In genomic region chrX:103484050-103484449, GRCm38 (mm10) we compare ENCODE assay signal across 8 mouse cellular contexts.
DNase-seq lines count a peak whose midpoint lies in the region; ATAC-seq and TF ChIP-seq lines count a peak whose summit lies in the region.

No protein-coding gene starts in this region.

- no peaks in the 10 kb centered on the region for H3K4me1 ChIP-seq in heart, postnatal 0 days (ENCODE audit: control insufficient read depth, insufficient read depth)

- TF ChIP-seq EP300 in heart, postnatal 0 days (IDR thresholded peaks at IDR 0.05; ENCODE audit: low read depth) = no peak

- H3K27ac ChIP-seq in heart, postnatal 0 days (ENCODE audit: low read depth) = no peak overlapping the region

- no peak for ATAC-seq in cerebellum, adult (ENCODE audit: insufficient number of reproducible peaks, low FRiP score, low TSS enrichment)
- peak; percentile 66 for ATAC-seq in CD4-positive, CD25-positive, alpha-beta regulatory T cell, adult 4 months
- no peak for ATAC-seq in heart, postnatal 0 days (ENCODE audit: insufficient read depth, low read depth)

- no peaks in the 10 kb centered on the region for H3K36me3 ChIP-seq in heart, postnatal 0 days (replicated peaks; ENCODE audit: control insufficient read depth, insufficient read depth, low read length)

- WGBS in heart, postnatal 0 days = 15% methylated on average over 2 of the region's 2 CpGs

- peak overlapping the region; percentile 51; the same call in 1 of the 2 replicates for H3K4me3 ChIP-seq in heart, postnatal 0 days (ENCODE audit: low read depth, low read length)

- peak; percentile 42 to 67 for DNase-seq in cerebellum, adult 18-20 months
- DNase-seq in cerebellum, postnatal 14 days = peak; percentile 57 to 77
- DNase-seq in heart, postnatal 0 days (ENCODE audit: low spot score) = peak; percentile 62
- peak; percentile 73 to 75 for DNase-seq in kidney, postnatal 36 days
- peak; percentile 54 for DNase-seq in lung, postnatal 14 days
- peak; percentile 17 for DNase-seq in skeletal muscle tissue, adult 2 months (ENCODE audit: low read depth, low spot score)

- peak; percentile 79 for TF ChIP-seq CTCF in heart, postnatal 0 days (IDR thresholded peaks at IDR 0.05; ENCODE audit: low read depth)

- H3K9me3 ChIP-seq in heart, postnatal 0 days (replicated peaks; ENCODE audit: control insufficient read depth, low read length) = no peaks in the 10 kb centered on the region

- peak overlapping the region; percentile 57 for H3K4me2 ChIP-seq in heart, postnatal 0 days (ENCODE audit: low read depth, low read length)

- no peaks in the 10 kb centered on the region for H3K27me3 ChIP-seq in heart, postnatal 0 days (ENCODE audit: control insufficient read depth, insufficient read depth, low read length)

- no peak overlapping the region for H3K9ac ChIP-seq in heart, postnatal 0 days (replicated peaks; ENCODE audit: low read depth, low read length)

Comparison
In these comparisons a context has a peak if more than half of its experiments do, and no peak if none do; other contexts are left out.
1. DNase-seq: peak in every context shown above with its lines; median percentile 74 in kidney, postnatal 36 days; 67 in cerebellum, postnatal 14 days; 62 in heart, postnatal 0 days; 54 in cerebellum, adult 18-20 months; 54 in lung, postnatal 14 days; 17 in skeletal muscle tissue, adult 2 months.